Mouse (Mus musculus) kidney, postnatal 0 days (tissue): ENCODE data around the gene Tpk1. TPM values are rescaled to one million over a fixed set of nuclear protein-coding genes. Genes with fewer than 3 reads are reported as not detected.
A peak's percentile ranks its signal among the peaks of the same experiment; 100 is the strongest.

Experiments
- ATAC-seq: fragments of 200-750 bp; cut with Nextera tagmentation; replicated peaks from 2 replicates; pipeline ENCODE4 v1.8.0; 2017; ENCODE audit warnings: low read depth, moderate number of reproducible peaks, moderate TSS enrichment, moderate library complexity; ENCODE audit not compliant: low FRiP score
- DNase-seq: peaks from one replicate; pipeline ENCODE4 v3.0.0-alpha.2; 2016; ENCODE audit warnings: low spot score
- H3K27ac ChIP-seq: fragments of 300-500 bp; sonication (generic); 2 replicates; pipeline ENCODE4 v1.5.1; 2014; ENCODE audit warnings: mild to moderate bottlenecking
- H3K27me3 ChIP-seq: fragments of 300-500 bp; sonication (generic); 2 replicates; pipeline ENCODE4 v1.6.1; 2014; ENCODE audit warnings: low read length, mixed read lengths; ENCODE audit not compliant: insufficient read depth
- H3K36me3 ChIP-seq: fragments of 300-500 bp; sonication (generic); 2 replicates; pipeline ENCODE4 v1.6.1; 2014; ENCODE audit warnings: low read length, mixed read lengths; ENCODE audit not compliant: insufficient read depth
- H3K4me1 ChIP-seq: fragments of 300-500 bp; sonication (generic); replicated peaks from 2 replicates; pipeline ENCODE4 v1.6.1; 2014; ENCODE audit warnings: antibody characterized with exemption, low read length, mixed read lengths; ENCODE audit not compliant: insufficient read depth
- H3K4me2 ChIP-seq: fragments of 300-500 bp; sonication (generic); 2 replicates; pipeline ENCODE4 v1.6.1; 2014; ENCODE audit warnings: mild to moderate bottlenecking, low read length, moderate library complexity, mixed read lengths
- H3K4me3 ChIP-seq: fragments of 300-500 bp; sonication (generic); replicated peaks from 2 replicates; pipeline ENCODE4 v1.5.1; 2014; ENCODE audit warnings: low read depth, low read length
- H3K9ac ChIP-seq: fragments of 300-500 bp; sonication (generic); 2 replicates; pipeline ENCODE4 v1.6.1; 2014; ENCODE audit warnings: low read depth, low read length
- H3K9me3 ChIP-seq: fragments of 300-500 bp; sonication (generic); replicated peaks from 2 replicates; pipeline ENCODE4 v1.6.1; 2016; ENCODE audit warnings: low read length, inconsistent platforms, mixed read lengths
- CTCF ChIP-seq: IDR thresholded peaks from 2 replicates; pipeline ENCODE4 v1.5.1; 2016; ENCODE audit warnings: antibody characterized with exemption, low read depth, mild to moderate bottlenecking, moderate library complexity
- WGBS: fragments of 180-500 bp; shearing (Covaris S2); extraction: QIAGEN DNeasy Blood & Tissue Kit; methylation state at CpG from one replicate; pipeline ENCODE4 v1.1.7; 2014; 5-methylcytosine and 5-hydroxymethylcytosine counted together
- polyA plus RNA-seq: library from polyadenylated mRNA; unstranded; fragments of >200 nt; fragmentation: Nextera tagmentation; extraction: Ambion mirVana; gene quantifications from 2 replicates; pipeline ENCODE4 v1.2.1, GENCODE M21; 2015

The Tpk1 gene
- polyA plus RNA-seq, 1 experiment from 2014 or later, result 29.5 TPM

DNA sequence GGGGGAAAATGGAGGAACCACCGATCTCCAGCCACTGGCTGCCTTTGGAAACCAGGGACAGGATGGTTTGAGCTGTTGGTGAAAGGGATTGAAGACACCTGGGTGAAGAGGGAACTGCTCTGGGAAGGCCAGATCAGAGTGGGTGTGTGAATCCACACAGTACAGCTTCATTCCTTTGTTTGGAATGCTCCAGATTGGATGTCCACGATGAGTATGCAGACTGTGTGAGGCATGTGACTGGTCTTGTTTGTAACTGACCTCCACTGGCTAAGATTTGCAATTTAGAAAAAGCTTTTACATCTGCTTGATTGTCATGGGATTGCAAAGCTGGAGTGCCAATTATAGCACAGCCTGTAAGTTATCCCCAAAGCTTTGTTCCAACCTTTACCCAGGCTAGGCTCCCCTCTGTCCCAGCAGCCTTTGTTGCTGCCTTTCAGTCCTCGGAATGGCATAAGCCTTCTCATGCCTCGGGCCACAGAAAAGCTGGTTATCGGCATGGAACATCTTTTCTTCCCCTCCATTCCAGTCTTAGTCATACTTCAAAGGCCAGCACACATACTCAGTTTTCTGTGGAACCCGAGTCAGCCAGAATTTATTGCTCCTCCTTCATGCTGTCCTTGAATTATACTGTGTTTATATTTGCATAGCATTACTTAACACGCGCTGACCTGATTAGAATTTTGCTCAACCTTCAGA lies 353.0 kb downstream of the Tpk1 start:
- ATAC-seq, result no peak; the same call in 1 of the 2 replicates
- no peaks in the 10 kb centered on the region for H3K9me3 ChIP-seq
- DNase-seq, result peak; percentile 36
- H3K4me2 ChIP-seq, result no peak overlapping the region
- TF ChIP-seq CTCF, result no peak
- no peak overlapping the region for H3K9ac ChIP-seq
- H3K27ac ChIP-seq, result no peak overlapping the region
- no peaks in the 10 kb centered on the region for H3K27me3 ChIP-seq
- WGBS, result 53% methylated on average over 8 of the region's 8 CpGs
- 0 out of 2 replicates have a peak, but pooled peaks cover 3% of the 10 kb centered on the region for H3K4me1 ChIP-seq
- no peaks in the 10 kb centered on the region for H3K36me3 ChIP-seq
- no peak overlapping the region for H3K4me3 ChIP-seq

DNA sequence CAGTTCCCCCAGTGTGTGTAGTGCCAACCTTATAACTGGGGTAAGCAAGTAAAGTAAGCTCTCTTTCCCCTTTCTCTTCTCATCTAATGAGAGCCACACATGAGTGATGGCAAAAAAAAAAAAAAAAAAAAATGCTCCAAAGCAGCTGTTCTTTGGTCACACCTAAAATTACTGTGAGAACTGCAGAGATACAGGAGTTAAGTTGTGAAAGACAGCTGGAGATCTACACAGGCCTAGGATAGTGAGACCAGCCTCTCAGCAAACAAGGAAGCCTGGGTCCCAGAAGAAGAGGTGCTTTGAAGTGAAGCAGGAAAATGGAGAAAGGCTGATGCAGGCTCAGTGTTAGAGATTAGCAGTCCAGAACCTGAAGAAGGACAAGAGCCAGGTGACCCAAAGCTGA lies 353.5 kb downstream of the Tpk1 start:
- TF ChIP-seq CTCF, result no peak
- H3K27ac ChIP-seq, result no peak overlapping the region
- ATAC-seq, result no peak
- no peaks in the 10 kb centered on the region for H3K27me3 ChIP-seq
- no peak overlapping the region for H3K4me2 ChIP-seq
- no peak for DNase-seq
- no peak overlapping the region for H3K9ac ChIP-seq
- H3K4me3 ChIP-seq, result no peak overlapping the region
- no peaks in the 10 kb centered on the region for H3K9me3 ChIP-seq
- H3K4me1 ChIP-seq, result 0 out of 2 replicates have a peak, but pooled peaks cover 3% of the 10 kb centered on the region
- H3K36me3 ChIP-seq, result no peaks in the 10 kb centered on the region

DNA sequence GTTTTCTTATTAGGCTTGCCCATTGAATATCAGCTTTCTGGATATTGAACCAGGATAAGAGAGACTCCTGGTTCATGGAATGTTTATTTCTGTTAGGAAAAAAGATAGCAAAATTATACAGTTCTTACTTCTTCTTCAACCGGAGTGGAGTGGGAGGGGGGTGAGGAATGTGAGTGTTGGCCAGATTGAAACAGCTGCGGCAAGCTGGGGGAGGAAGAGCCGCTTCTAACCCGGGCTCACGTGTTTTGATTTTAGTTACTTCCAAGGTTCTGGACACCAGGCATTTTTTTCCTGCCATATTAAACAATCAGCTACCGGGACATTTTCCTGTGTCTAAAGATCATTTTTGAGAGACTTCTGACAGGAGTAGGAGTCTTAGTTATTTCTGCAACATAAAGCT lies 356.0 kb downstream of the Tpk1 start:
- no peaks in the 10 kb centered on the region for H3K36me3 ChIP-seq
- 31% methylated on average over 6 of the region's 6 CpGs for WGBS
- H3K27me3 ChIP-seq, result no peaks in the 10 kb centered on the region
- no peak overlapping the region for H3K9ac ChIP-seq
- H3K27ac ChIP-seq, result no peak overlapping the region
- H3K9me3 ChIP-seq, result no peaks in the 10 kb centered on the region
- no peak overlapping the region for H3K4me3 ChIP-seq
- ATAC-seq, result no peak
- peak; percentile 44 for DNase-seq
- H3K4me2 ChIP-seq, result no peak overlapping the region
- no peak for TF ChIP-seq CTCF
- H3K4me1 ChIP-seq, result 0 out of 2 replicates have a peak, but pooled peaks cover 3% of the 10 kb centered on the region

DNA sequence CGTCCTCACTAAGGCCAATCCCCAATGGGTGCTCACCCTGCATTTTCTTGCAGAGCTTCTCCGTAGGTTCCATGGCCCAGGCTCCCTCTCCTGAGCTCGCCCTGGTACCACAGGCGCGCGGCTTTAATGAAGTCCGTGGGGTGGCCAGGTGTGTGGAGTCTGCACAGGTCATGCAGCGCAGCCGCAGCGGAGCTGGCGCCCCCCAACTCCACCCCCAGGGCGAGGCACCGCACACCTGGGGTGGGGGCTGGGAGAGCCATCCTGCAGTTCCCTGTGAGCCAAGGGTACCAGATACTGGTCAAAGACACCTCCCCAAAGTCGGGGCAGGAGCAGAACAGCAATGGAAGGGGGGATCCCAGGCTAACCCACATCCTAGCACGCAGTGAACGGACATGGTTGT lies 356.6 kb downstream of the Tpk1 start, which contains the start of gene Nobox:
Gene Nobox (minus strand): TSS at position 101 of the 400 bp plus-strand sequence.
- ATAC-seq (no peak), DNase-seq (no peak)
- 0 out of 2 replicates have a peak, but pooled peaks cover 3% of the 10 kb centered on the region for H3K4me1 ChIP-seq
- no peak within 1 kb of the TSS for H3K9ac ChIP-seq
- H3K9me3 ChIP-seq, result no peaks in the 10 kb centered on the region
- no peaks in the 10 kb centered on the region for H3K36me3 ChIP-seq
- TF ChIP-seq CTCF, result no peak
- WGBS, result 74% methylated on average over 16 of the region's 16 CpGs
- H3K27me3 ChIP-seq, result no peaks in the 10 kb centered on the region
- H3K4me3 ChIP-seq, result no peak within 1 kb of the TSS
- H3K27ac ChIP-seq, result no peak within 1 kb of the TSS
- H3K4me2 ChIP-seq, result no peak within 1 kb of the TSS

DNA sequence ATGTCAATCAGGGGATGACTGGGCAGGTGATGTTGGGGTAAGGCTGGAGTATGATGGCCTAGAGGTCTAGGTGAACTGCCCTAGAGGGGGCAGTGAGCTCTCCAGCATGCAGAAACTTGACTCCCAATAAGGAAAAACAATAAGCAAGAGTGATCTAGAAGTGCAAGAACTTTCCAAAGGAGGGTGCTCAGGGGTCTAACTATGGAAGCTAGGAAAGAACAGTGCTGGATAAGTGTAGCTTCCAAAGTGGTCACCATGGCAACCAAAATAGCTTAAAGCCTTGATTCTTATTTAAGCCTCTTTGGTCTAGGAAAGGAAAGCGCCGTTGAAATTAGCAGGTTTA lies 368.6 kb downstream of the Tpk1 start:
- DNase-seq, result peak; percentile 17
- WGBS, result 43% methylated on average over 2 of the region's 2 CpGs
- no peak; the same call in 1 of the 2 replicates for ATAC-seq
- Histone ChIP-seq H3K4me3 (no peak overlapping the region), H3K27me3 (no peaks in the 10 kb centered on the region), H3K9me3 (no peaks in the 10 kb centered on the region), H3K27ac (no peak overlapping the region), H3K4me2 (no peak overlapping the region), H3K9ac (no peak overlapping the region), H3K36me3 (no peaks in the 10 kb centered on the region), H3K4me1 (peaks cover 9% of the 10 kb centered on the region; the same call in 1 of the 2 replicates)
- no peak for TF ChIP-seq CTCF

DNA sequence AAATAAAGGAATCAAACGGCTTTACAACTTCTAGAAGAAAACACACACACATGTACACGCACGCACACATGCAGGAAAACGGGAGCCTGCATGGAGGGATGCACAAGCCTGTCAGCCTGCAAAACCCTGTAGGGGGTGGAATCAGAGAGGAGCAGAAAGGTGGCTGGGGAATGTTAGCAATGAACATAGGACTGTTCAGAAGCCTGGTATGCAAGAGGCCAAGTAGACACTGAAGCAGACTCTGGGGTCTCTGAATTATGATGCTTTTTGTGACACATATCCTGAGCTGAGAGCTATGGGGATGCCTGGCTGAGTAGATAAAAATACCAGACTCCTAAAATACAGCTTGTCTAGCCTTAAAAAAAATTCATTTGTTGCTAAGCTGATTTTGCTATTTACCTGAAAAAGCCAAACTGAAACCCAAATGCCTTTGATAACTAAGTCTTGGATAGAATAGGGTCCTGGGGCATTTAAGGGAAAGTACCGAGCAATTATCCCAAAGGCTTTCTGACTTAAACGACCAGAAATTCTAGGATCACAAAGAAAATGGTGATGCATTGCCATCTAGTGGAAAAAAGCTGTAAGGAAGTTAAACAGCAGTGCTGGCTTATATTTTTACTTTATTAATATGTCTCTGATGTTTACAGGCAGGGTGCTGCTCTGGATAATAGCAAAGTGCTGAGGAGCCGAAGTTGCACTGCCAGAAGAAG lies 369.1 kb downstream of the Tpk1 start:
- DNase-seq (peak; percentile 84), ATAC-seq (no peak)
- Histone ChIP-seq H3K27ac (no peak overlapping the region), H3K9ac (no peak overlapping the region), H3K36me3 (no peaks in the 10 kb centered on the region), H3K4me2 (no peak overlapping the region), H3K9me3 (no peaks in the 10 kb centered on the region), H3K4me3 (no peak overlapping the region), H3K27me3 (no peaks in the 10 kb centered on the region), H3K4me1 (peaks cover 14% of the 10 kb centered on the region; the same call in 1 of the 2 replicates)
- 38% methylated on average over 7 of the region's 7 CpGs for WGBS
- TF ChIP-seq CTCF, result peak; percentile 82
